Mouse (Mus musculus) intestine, postnatal 0 days (tissue): ENCODE data around the gene Bcas2. TPM values are rescaled to one million over a fixed set of nuclear protein-coding genes. Genes with fewer than 3 reads are reported as not detected.
A peak's percentile ranks its signal among the peaks of the same experiment; 100 is the strongest.
"Not testable (repeated sequence)": the region's sequence is repeated elsewhere in the genome, so short reads cannot be mapped to it uniquely, and the experiment has no call there.

Experiments used
- ATAC-seq: fragments of 200-750 bp; cut with Nextera tagmentation; 2 replicates; pipeline ENCODE4 v1.8.0; 2017; ENCODE audit warnings: mild to moderate bottlenecking, moderate TSS enrichment, moderate library complexity
- H3K27ac ChIP-seq: fragments of 300-500 bp; sonication (generic); 2 replicates; pipeline ENCODE4 v1.5.1; 2014; ENCODE audit warnings: mild to moderate bottlenecking, low read depth, low read length, moderate library complexity
- H3K27me3 ChIP-seq: fragments of 300-500 bp; sonication (generic); replicated peaks from 2 replicates; pipeline ENCODE4 v1.6.1; 2014; ENCODE audit warnings: low read length, mixed read lengths; ENCODE audit not compliant: control insufficient read depth, insufficient read depth
- H3K36me3 ChIP-seq: fragments of 300-500 bp; sonication (generic); 2 replicates; pipeline ENCODE4 v1.6.1; 2014; ENCODE audit warnings: mild to moderate bottlenecking, moderate library complexity; ENCODE audit not compliant: control insufficient read depth, insufficient read depth
- H3K4me1 ChIP-seq: fragments of 300-500 bp; sonication (generic); replicated peaks from 2 replicates; pipeline ENCODE4 v1.6.1; 2014; ENCODE audit warnings: antibody characterized with exemption, low read length, mixed read lengths; ENCODE audit not compliant: control insufficient read depth, insufficient read depth
- H3K4me2 ChIP-seq: fragments of 300-500 bp; sonication (generic); replicated peaks from 2 replicates; pipeline ENCODE4 v1.6.1; 2014; ENCODE audit warnings: low read depth, mild to moderate bottlenecking, moderate library complexity
- H3K4me3 ChIP-seq: fragments of 300-500 bp; sonication (generic); 2 replicates; pipeline ENCODE4 v1.5.1; 2014; ENCODE audit warnings: low read depth, low read length
- H3K9ac ChIP-seq: fragments of 300-500 bp; sonication (generic); 2 replicates; pipeline ENCODE4 v1.6.1; 2014; ENCODE audit warnings: mild to moderate bottlenecking, low read depth, low read length
- H3K9me3 ChIP-seq: fragments of 300-500 bp; sonication (generic); 2 replicates; pipeline ENCODE4 v1.6.1; 2016; ENCODE audit warnings: mixed run types; ENCODE audit not compliant: control insufficient read depth
- CTCF ChIP-seq: sonication (generic); IDR thresholded peaks from 2 replicates; pipeline ENCODE4 v1.5.1; 2016; ENCODE audit warnings: low read depth, mild to moderate bottlenecking, control low read depth, antibody characterized with exemption, moderate library complexity
- WGBS: fragments of 180-500 bp; shearing (Covaris S2); extraction: QIAGEN DNeasy Blood & Tissue Kit; methylation state at CpG from one replicate; pipeline ENCODE4 v1.1.7; 2014; 5-methylcytosine and 5-hydroxymethylcytosine counted together
- polyA plus RNA-seq: library from polyadenylated mRNA; unstranded; fragments of >200 nt; fragmentation: Nextera tagmentation; extraction: Ambion mirVana; gene quantifications from 2 replicates; pipeline ENCODE4 v1.2.1, GENCODE M21; 2015

Bcas2 gene
- polyA plus RNA-seq, 1 experiment from 2014 or later = 88.7 TPM

- WGBS = 53% methylated on average over 5 of the region's 5 CpGs
- no peak overlapping the region for H3K9ac ChIP-seq
- H3K27ac ChIP-seq = no peak overlapping the region
- no peaks in the 10 kb centered on the region for H3K4me1 ChIP-seq
- ATAC-seq = no peak
- no peak for TF ChIP-seq CTCF
- no peaks in the 10 kb centered on the region for H3K9me3 ChIP-seq
- H3K4me3 ChIP-seq = no peak overlapping the region
- no peaks in the 10 kb centered on the region for H3K27me3 ChIP-seq
- no peak overlapping the region for H3K4me2 ChIP-seq
- no peaks in the 10 kb centered on the region for H3K36me3 ChIP-seq
Measured at GRCm38 (mm10) chr3:103207749-103208148, 36.3 kb downstream of the Bcas2 start.

- Histone ChIP-seq H3K9me3 (no peaks in the 10 kb centered on the region), H3K36me3 (no peaks in the 10 kb centered on the region), H3K4me2 (no peak overlapping the region), H3K9ac (no peak overlapping the region), H3K4me3 (no peak overlapping the region), H3K27me3 (no peaks in the 10 kb centered on the region), H3K27ac (no peak overlapping the region), H3K4me1 (no peaks in the 10 kb centered on the region)
- TF ChIP-seq CTCF = no peak
- ATAC-seq = no peak
- 80% methylated on average over 2 of the region's 2 CpGs for WGBS
Measured at GRCm38 (mm10) chr3:103208237-103208636, 36.8 kb downstream of the Bcas2 start.

- Histone ChIP-seq H3K27me3 (no peaks in the 10 kb centered on the region), H3K9ac (no peak overlapping the region), H3K36me3 (no peaks in the 10 kb centered on the region), H3K27ac (no peak overlapping the region), H3K9me3 (no peaks in the 10 kb centered on the region), H3K4me3 (no peak overlapping the region), H3K4me2 (no peak overlapping the region), H3K4me1 (no peaks in the 10 kb centered on the region)
- no peak for TF ChIP-seq CTCF
- WGBS = 74% methylated on average over 2 of the region's 2 CpGs
- no peak for ATAC-seq
Measured at GRCm38 (mm10) chr3:103211101-103211500, 39.6 kb downstream of the Bcas2 start.

- no peak overlapping the region for H3K27ac ChIP-seq
- ATAC-seq = no peak
- no peaks in the 10 kb centered on the region for H3K9me3 ChIP-seq
- TF ChIP-seq CTCF = no peak
- H3K27me3 ChIP-seq = no peaks in the 10 kb centered on the region
- H3K36me3 ChIP-seq = no peaks in the 10 kb centered on the region
- no peak overlapping the region for H3K4me3 ChIP-seq
- H3K9ac ChIP-seq = no peak overlapping the region
- no peaks in the 10 kb centered on the region for H3K4me1 ChIP-seq
- WGBS = 36% methylated on average over 1 of the region's 1 CpGs
- H3K4me2 ChIP-seq = no peak overlapping the region
Measured at GRCm38 (mm10) chr3:103212142-103212541, 40.7 kb downstream of the Bcas2 start.

GRCm38 (mm10) chr3:103213537-103213936, 42.1 kb downstream of the Bcas2 start:
- TF ChIP-seq CTCF = no peak
- no peak overlapping the region for H3K4me3 ChIP-seq
- H3K4me2 ChIP-seq = no peak overlapping the region
- ATAC-seq = no peak
- H3K27ac ChIP-seq = no peak overlapping the region
- H3K4me1 ChIP-seq = no peaks in the 10 kb centered on the region
- no peaks in the 10 kb centered on the region for H3K27me3 ChIP-seq
- 75% methylated on average over 5 of the region's 5 CpGs for WGBS
- no peaks in the 10 kb centered on the region for H3K9me3 ChIP-seq
- no peaks in the 10 kb centered on the region for H3K36me3 ChIP-seq
- no peak overlapping the region for H3K9ac ChIP-seq

GRCm38 (mm10) chr3:103214593-103215285, 43.3 kb downstream of the Bcas2 start:
- H3K36me3 ChIP-seq = no peaks in the 10 kb centered on the region
- no peaks in the 10 kb centered on the region for H3K4me1 ChIP-seq

GRCm38 (mm10) chr3:103215399-103215798, 43.9 kb downstream of the Bcas2 start:
- H3K4me3 ChIP-seq, H3K4me1 ChIP-seq, ATAC-seq, H3K9ac ChIP-seq, H3K4me2 ChIP-seq, H3K36me3 ChIP-seq, H3K27me3 ChIP-seq, H3K27ac ChIP-seq, H3K9me3 ChIP-seq: not testable (repeated sequence)
- 75% methylated on average over 8 of the region's 8 CpGs for WGBS

More at GRCm38 (mm10) chr3:103214593-103215285, 43.3 kb downstream of the Bcas2 start:
- 64% methylated on average over 8 of the region's 8 CpGs for WGBS
- H3K4me2 ChIP-seq = no peak overlapping the region
- H3K27me3 ChIP-seq = no peaks in the 10 kb centered on the region
- no peak overlapping the region for H3K27ac ChIP-seq
- H3K4me3 ChIP-seq = no peak overlapping the region
- no peak overlapping the region for H3K9ac ChIP-seq
- no peaks in the 10 kb centered on the region for H3K9me3 ChIP-seq
- TF ChIP-seq CTCF = no peak
- ATAC-seq = peak; percentile 75
